Mouse (Mus musculus) MEL (cell line): ENCODE results near the gene Dbnl. TPM values are rescaled to one million over a fixed set of nuclear protein-coding genes. Genes with fewer than 3 reads are reported as not detected.

ENCODE experiments used
- DNase-seq: peaks from one replicate; pipeline ENCODE4 v3.0.0; 2011; ENCODE audit warnings: low read depth, low spot score
- H3K27ac ChIP-seq: 2 replicates; pipeline ENCODE4 v1.5.1; 2012; ENCODE audit warnings: low read depth, mild to moderate bottlenecking, control low read depth, low read length, moderate library complexity; ENCODE audit not compliant: control insufficient read depth
- H3K27me3 ChIP-seq, 2 experiments: fragments of 150-350 bp in 1 of 2; sonication (generic) in 1 of 2; 2 replicates each; pipeline ENCODE4 v1.6.1; 2012; ENCODE audit warnings: low read length in 2 of 2, mild to moderate bottlenecking in 2 of 2, improper control_type of control experiment in 1 of 2, moderate library complexity in 1 of 2; ENCODE audit not compliant: insufficient read depth in 2 of 2, control insufficient read depth in 1 of 2
- H3K36me3 ChIP-seq, 2 experiments: 2 replicates each; pipeline ENCODE4 v1.6.1; 2012 to 2014; ENCODE audit warnings: low read length in 2 of 2, improper control_type of control experiment in 1 of 2, inconsistent platforms in 1 of 2, mild to moderate bottlenecking in 1 of 2; ENCODE audit not compliant: insufficient read depth in 2 of 2, control insufficient read depth in 1 of 2
- H3K4me1 ChIP-seq, 2 experiments: fragments of 150-350 bp in 1 of 2; sonication (generic) in 1 of 2; 2 replicates each; pipeline ENCODE4 v1.6.1; 2012; ENCODE audit warnings: low read length in 2 of 2, improper control_type of control experiment in 1 of 2, mild to moderate bottlenecking in 1 of 2; ENCODE audit not compliant: insufficient read depth in 2 of 2, control insufficient read depth in 1 of 2
- H3K4me3 ChIP-seq, 2 experiments: fragments of 150-350 bp in 1 of 2; sonication (generic) in 1 of 2; 2 replicates each; pipeline ENCODE4 v1.5.1; 2012; ENCODE audit warnings: low read depth in 2 of 2, low read length in 2 of 2, mild to moderate bottlenecking in 2 of 2, moderate library complexity in 2 of 2, control low read depth in 1 of 2, improper control_type of control experiment in 1 of 2; ENCODE audit not compliant: control insufficient read depth in 1 of 2, insufficient read depth in 1 of 2
- H3K79me2 ChIP-seq: 2 replicates; pipeline ENCODE4 v1.6.1; 2012; ENCODE audit warnings: mild to moderate bottlenecking, low read length, moderate library complexity; ENCODE audit not compliant: control insufficient read depth, poor library complexity, insufficient read depth
- H3K9ac ChIP-seq: 2 replicates; pipeline ENCODE4 v1.6.1; 2012; ENCODE audit warnings: low read depth, mild to moderate bottlenecking, control low read depth, low read length, moderate library complexity; ENCODE audit not compliant: control insufficient read depth, poor library complexity, severe bottlenecking
- H3K9me3 ChIP-seq: fragments of 150-350 bp; sonication (generic); replicated peaks from 2 replicates; pipeline ENCODE4 v1.6.1; 2012; ENCODE audit warnings: mild to moderate bottlenecking, low read length, improper control_type of control experiment, moderate library complexity; ENCODE audit not compliant: insufficient read depth
- BHLHE40 ChIP-seq: IDR thresholded peaks from 2 replicates; pipeline ENCODE4 v1.6.1; 2012; ENCODE audit warnings: low read depth, mild to moderate bottlenecking, inconsistent platforms, low read length, improper control_type of control experiment, borderline replicate concordance
- CHD1 ChIP-seq: IDR thresholded peaks from 2 replicates; pipeline ENCODE4 v1.6.1; 2012; ENCODE audit warnings: low read depth, mild to moderate bottlenecking, inconsistent platforms, low read length, improper control_type of control experiment
- CHD2 ChIP-seq: IDR thresholded peaks from 2 replicates; pipeline ENCODE4 v1.6.1; 2011; ENCODE audit warnings: low read length, improper control_type of control experiment
- CTCF ChIP-seq, 3 experiments: IDR thresholded peaks in 2 of 3; conservative IDR thresholded peaks in 1 of 3; 2 replicates each; pipeline ENCODE4 v1.5.1; 2011 to 2012; ENCODE audit warnings: low read length in 3 of 3, low read depth in 2 of 3, mild to moderate bottlenecking in 2 of 3, improper control_type of control experiment in 1 of 3, inconsistent platforms in 1 of 3, mixed read lengths in 1 of 3, moderate library complexity in 1 of 3; ENCODE audit not compliant: control insufficient read depth in 1 of 3, insufficient read depth in 1 of 3, poor library complexity in 1 of 3, severe bottlenecking in 1 of 3
- E2F4 ChIP-seq: IDR thresholded peaks from 2 replicates; pipeline ENCODE4 v1.6.1; 2011; ENCODE audit warnings: low read depth, low read length, improper control_type of control experiment, borderline replicate concordance
- ELF1 ChIP-seq: IDR thresholded peaks from 2 replicates; pipeline ENCODE4 v1.6.1; 2014; ENCODE audit warnings: low read depth, mild to moderate bottlenecking, inconsistent platforms, low read length, improper control_type of control experiment, moderate library complexity
- EP300 ChIP-seq, 2 experiments: IDR thresholded peaks; 2 replicates each; pipeline ENCODE4 v1.6.1; 2011; ENCODE audit warnings: improper control_type of control experiment in 2 of 2, low read length in 2 of 2, low read depth in 1 of 2, mild to moderate bottlenecking in 1 of 2
- ETS1 ChIP-seq: IDR thresholded peaks from 2 replicates; pipeline ENCODE4 v1.6.1; 2012; ENCODE audit warnings: low read depth, mild to moderate bottlenecking, inconsistent platforms, low read length, improper control_type of control experiment, moderate library complexity
- GABPA ChIP-seq: IDR thresholded peaks from 2 replicates; pipeline ENCODE4 v1.6.1; 2012; ENCODE audit warnings: low read depth, mild to moderate bottlenecking, inconsistent platforms, low read length, improper control_type of control experiment, moderate library complexity
- GATA1 ChIP-seq: IDR thresholded peaks from 2 replicates; pipeline ENCODE4 v1.6.1; 2011; ENCODE audit warnings: low read depth, low read length, improper control_type of control experiment
- HCFC1 ChIP-seq: IDR thresholded peaks from 2 replicates; pipeline ENCODE4 v1.6.1; 2012; ENCODE audit warnings: low read depth, mild to moderate bottlenecking, inconsistent platforms, low read length, improper control_type of control experiment, moderate library complexity
- JUND ChIP-seq: IDR thresholded peaks from 2 replicates; pipeline ENCODE4 v1.6.1; 2011; ENCODE audit warnings: low read depth, mild to moderate bottlenecking, improper control_type of control experiment, low read length
- KAT2A ChIP-seq: conservative IDR thresholded peaks from 2 replicates; pipeline ENCODE4 v1.6.1; 2012; ENCODE audit warnings: low read depth, low read length, improper control_type of control experiment, inconsistent platforms
- MAFK ChIP-seq: IDR thresholded peaks from 2 replicates; pipeline ENCODE4 v1.6.1; 2011; ENCODE audit warnings: low read depth, mild to moderate bottlenecking, low read length, improper control_type of control experiment, borderline replicate concordance
- MAX ChIP-seq: IDR thresholded peaks from 2 replicates; pipeline ENCODE4 v1.6.1; 2011; ENCODE audit warnings: low read length, improper control_type of control experiment
- MEF2A ChIP-seq: IDR thresholded peaks from 2 replicates; pipeline ENCODE4 v1.6.1; 2014; ENCODE audit warnings: low read depth, mild to moderate bottlenecking, inconsistent platforms, low read length, improper control_type of control experiment; ENCODE audit not compliant: poor library complexity, insufficient replicate concordance, severe bottlenecking; ENCODE audit errors: extremely low read depth
- MXI1 ChIP-seq: IDR thresholded peaks from 2 replicates; pipeline ENCODE4 v1.6.1; 2011; ENCODE audit warnings: mild to moderate bottlenecking, low read depth, low read length, improper control_type of control experiment
- MYB ChIP-seq: IDR thresholded peaks from 2 replicates; pipeline ENCODE4 v1.6.1; 2011; ENCODE audit warnings: mild to moderate bottlenecking, low read depth, low read length, improper control_type of control experiment
- MYC ChIP-seq: IDR thresholded peaks from 2 replicates; pipeline ENCODE4 v1.6.1; 2011; ENCODE audit warnings: low read depth, mild to moderate bottlenecking, low read length, improper control_type of control experiment, moderate library complexity
- NELFE ChIP-seq: IDR thresholded peaks from 2 replicates; pipeline ENCODE4 v1.6.1; 2011; ENCODE audit warnings: low read depth, low read length, improper control_type of control experiment
- NRF1 ChIP-seq: IDR thresholded peaks from 2 replicates; pipeline ENCODE4 v1.6.1; 2014; ENCODE audit warnings: low read depth, mild to moderate bottlenecking, inconsistent platforms, low read length, improper control_type of control experiment, moderate library complexity; ENCODE audit not compliant: poor library complexity, insufficient read depth, severe bottlenecking
- POLR2AphosphoS2 ChIP-seq: IDR thresholded peaks from 2 replicates; pipeline ENCODE4 v1.6.1; 2011; ENCODE audit warnings: low read length, improper control_type of control experiment
- POLR2AphosphoS5 ChIP-seq: IDR thresholded peaks from 2 replicates; pipeline ENCODE4 v1.6.1; 2012; ENCODE audit warnings: low read depth, borderline replicate concordance, mild to moderate bottlenecking, inconsistent platforms, low read length, moderate library complexity, mixed read lengths
- RCOR1 ChIP-seq: IDR thresholded peaks from 2 replicates; pipeline ENCODE4 v1.6.1; 2012; ENCODE audit warnings: low read depth, mild to moderate bottlenecking, inconsistent platforms, low read length, improper control_type of control experiment
- SIN3A ChIP-seq: IDR thresholded peaks from 2 replicates; pipeline ENCODE4 v1.6.1; 2012; ENCODE audit warnings: low read length, improper control_type of control experiment, inconsistent platforms
- SMC3 ChIP-seq: IDR thresholded peaks from 2 replicates; pipeline ENCODE4 v1.6.1; 2011; ENCODE audit warnings: low read depth, low read length, improper control_type of control experiment
- TAL1 ChIP-seq: IDR thresholded peaks from 2 replicates; pipeline ENCODE4 v1.6.1; 2012; ENCODE audit warnings: mild to moderate bottlenecking, inconsistent platforms, low read length, moderate library complexity, mixed read lengths
- TBP ChIP-seq: IDR thresholded peaks from 2 replicates; pipeline ENCODE4 v1.8.0; 2011; ENCODE audit warnings: low read depth, low read length, improper control_type of control experiment
- UBTF ChIP-seq: IDR thresholded peaks from 2 replicates; pipeline ENCODE4 v1.6.1; 2012; ENCODE audit warnings: low read depth, mild to moderate bottlenecking, inconsistent platforms, low read length, improper control_type of control experiment, moderate library complexity, borderline replicate concordance; ENCODE audit not compliant: insufficient read depth
- USF1 ChIP-seq: IDR thresholded peaks from 2 replicates; pipeline ENCODE4 v1.6.1; 2014; ENCODE audit warnings: low read depth, mild to moderate bottlenecking, inconsistent platforms, low read length, improper control_type of control experiment, moderate library complexity
- ZC3H11A ChIP-seq: IDR thresholded peaks from 2 replicates; pipeline ENCODE4 v1.6.1; 2012; ENCODE audit warnings: low read depth, mild to moderate bottlenecking, inconsistent platforms, low read length, improper control_type of control experiment
- ZKSCAN1 ChIP-seq: IDR thresholded peaks from 2 replicates; pipeline ENCODE4 v1.6.1; 2012; ENCODE audit warnings: low read depth, mild to moderate bottlenecking, inconsistent platforms, low read length, improper control_type of control experiment, moderate library complexity
- ZMIZ1 ChIP-seq: IDR thresholded peaks from 2 replicates; pipeline ENCODE4 v1.6.1; 2012; ENCODE audit warnings: low read depth, mild to moderate bottlenecking, inconsistent platforms, low read length, improper control_type of control experiment, moderate library complexity
- ZNF384 ChIP-seq: IDR thresholded peaks from 2 replicates; pipeline ENCODE4 v1.6.1; 2012; ENCODE audit warnings: low read depth, mild to moderate bottlenecking, inconsistent platforms, low read length, improper control_type of control experiment
- polyA plus RNA-seq, 2 experiments: library from polyadenylated mRNA; stranded (reverse) in 1 of 2; unstranded in 1 of 2; fragments of >175 nt in 1 of 2; fragments of >200 nt in 1 of 2; gene quantifications; 2 replicates each; pipeline versions ENCODE4 v1.2.1 to v1.2.4; 2012; ENCODE audit warnings: low replicate concordance in 2 of 2, low read depth in 1 of 2; ENCODE audit not compliant: insufficient read length in 2 of 2, insufficient read depth in 1 of 2, missing spikeins in 1 of 2
- total RNA-seq: library from RNA; depleted of rRNA; stranded (reverse); fragments of 300-350 nt; gene quantifications from 2 replicates; pipeline ENCODE4 v1.2.3, GENCODE M21; 2012; rRNA removed

The Dbnl gene
- total RNA-seq (73.5 and 76.4 TPM in 2 replicates), polyA plus RNA-seq (100 to 1,000 TPM in 1 of 2 experiments, not detected in 1; 149 TPM)

- Histone ChIP-seq H3K27ac (peak within 1 kb of the TSS; percentile 97), H3K4me3 (peak within 1 kb of the TSS; percentile 65 to 93), H3K9ac (peak within 1 kb of the TSS; percentile 91), H3K9me3 (no peaks in the 10 kb centered on the region), H3K4me1 (peaks cover 0 to 18% of the 10 kb centered on the region in 2 experiments; a peak in 2 of 4 replicates), H3K36me3 (peaks cover 0 to 19% of the 10 kb centered on the region in 2 experiments; a peak in 2 of 4 replicates), H3K79me2 (peaks cover 21% of the 10 kb centered on the region), H3K27me3 (no peaks in the 10 kb centered on the region)
- DNase-seq: peak; percentile 99
- TF ChIP-seq EP300 (IDR thresholded peaks at IDR 0.05; ENCODE audit: low read depth in 1 of 2, low read length in 2 of 2) (peak in 1 of 2 experiments; percentile 28; a peak in 1 of 4 replicates), RCOR1 (0 out of 2 replicates have a peak, but pooled peaks have one; percentile 38), TAL1 (no peak), MXI1 (peak; percentile 89), CHD1 (peak; percentile 97), SIN3A (peak; percentile 97), TBP (peak; percentile 86; the same call in 1 of the 2 replicates), HCFC1 (peak; percentile 96), ZNF384 (no peak), MYC (peak; percentile 80), NELFE (peak; percentile 100), ETS1 (peak; percentile 74), UBTF (no peak), MYB (no peak), MEF2A (no peak), ZC3H11A (no peak), MAFK (no peak), POLR2AphosphoS2 (peak; percentile 99), CHD2 (no peak), BHLHE40 (no peak), POLR2AphosphoS5 (no peak), USF1 (no peak; the same call in 1 of the 2 replicates), KAT2A (no peak; the same call in 1 of the 2 replicates), CTCF (IDR thresholded peaks at IDR 0.05 in 2 of 3, conservative IDR thresholded peaks at IDR 0.05 in 1 of 3; ENCODE audit: control insufficient read depth in 1 of 3, insufficient read depth in 1 of 3, low read depth in 2 of 3, low read length in 3 of 3, poor library complexity in 1 of 3, severe bottlenecking in 1 of 3) (peak in 2 of 3 experiments; percentile 65 to 87; a peak in 5 of 6 replicates), JUND (no peak), E2F4 (no peak), ELF1 (peak; percentile 100), SMC3 (no peak), GABPA (no peak), NRF1 (peak; percentile 58; the same call in 1 of the 2 replicates), ZMIZ1 (peak; percentile 99), GATA1 (no peak), MAX (peak; percentile 85), ZKSCAN1 (no peak)
These were observed at the start of gene Dbnl for GRCm38 (mm10) chr11:5788056-5789014. Gene Dbnl (plus strand): TSS chr11:5788488.
